Mouse (Mus musculus) thymus, postnatal 0 days (tissue): ENCODE data around the gene Cobll1. TPM values are rescaled to one million over a fixed set of nuclear protein-coding genes. Genes with fewer than 3 reads are reported as not detected.

Experiments used
- DNase-seq: peaks from one replicate; pipeline ENCODE4 v3.0.0-alpha.2; 2015; ENCODE audit warnings: low spot score
- polyA plus RNA-seq: library from polyadenylated mRNA; unstranded; fragments of >200 nt; fragmentation: Nextera tagmentation; extraction: Ambion mirVana; gene quantifications from 2 replicates; pipeline ENCODE4 v1.2.1, GENCODE M21; 2015

Cobll1 gene
- polyA plus RNA-seq, 1 experiment from 2014 or later, result 4.5 TPM

- no peak for DNase-seq
Observed at GRCm38 (mm10) chr2:65157981-65158651, 81.1 kb downstream of the Cobll1 start.

GRCm38 (mm10) chr2:65157325-65157724 is 81.9 kb downstream of the Cobll1 start:
- DNase-seq, result no peak

- no peak for DNase-seq
Observed at GRCm38 (mm10) chr2:65148928-65149327, 90.3 kb downstream of the Cobll1 start.

- DNase-seq, result no peak
Observed at GRCm38 (mm10) chr2:65147431-65147830, 91.8 kb downstream of the Cobll1 start.

- DNase-seq, result peak; percentile 47
Observed at GRCm38 (mm10) chr2:65145421-65146117, 93.6 kb downstream of the Cobll1 start.

GRCm38 (mm10) chr2:65141093-65141661 is 98.0 kb downstream of the Cobll1 start:
- DNase-seq, result no peak

- DNase-seq, result no peak
Observed at GRCm38 (mm10) chr2:65140330-65140922, 98.8 kb downstream of the Cobll1 start.

GRCm38 (mm10) chr2:65139606-65140329 is 99.4 kb downstream of the Cobll1 start:
- DNase-seq, result no peak

- DNase-seq, result no peak
Observed at GRCm38 (mm10) chr2:65138992-65139391, 100.2 kb downstream of the Cobll1 start.

- DNase-seq, result no peak
Observed at GRCm38 (mm10) chr2:65126141-65126783, 112.9 kb downstream of the Cobll1 start.

- no peak for DNase-seq
Observed at GRCm38 (mm10) chr2:65123702-65124101, 115.5 kb downstream of the Cobll1 start.

GRCm38 (mm10) chr2:65121435-65121834 is 117.8 kb downstream of the Cobll1 start:
- peak; percentile 30 for DNase-seq

GRCm38 (mm10) chr2:65121012-65121411 is 118.2 kb downstream of the Cobll1 start:
- DNase-seq, result no peak

- no peak for DNase-seq
Observed at GRCm38 (mm10) chr2:65120112-65120511, 119.1 kb downstream of the Cobll1 start.

- no peak for DNase-seq
Observed at GRCm38 (mm10) chr2:65119667-65120066, 119.5 kb downstream of the Cobll1 start.

- DNase-seq, result no peak
Observed at GRCm38 (mm10) chr2:65119076-65119475, 120.1 kb downstream of the Cobll1 start.

GRCm38 (mm10) chr2:65117859-65118258 is 121.3 kb downstream of the Cobll1 start:
- DNase-seq, result no peak

GRCm38 (mm10) chr2:65116428-65117125 is 122.6 kb downstream of the Cobll1 start:
- no peak for DNase-seq

- DNase-seq, result no peak
Observed at GRCm38 (mm10) chr2:65113191-65113590, 126.0 kb downstream of the Cobll1 start.

- no peak for DNase-seq
Observed at GRCm38 (mm10) chr2:65104569-65104968, 134.6 kb downstream of the Cobll1 start.
